Mouse (Mus musculus) kidney, adult 2 months (tissue): ENCODE results near the gene Tm2d3. TPM values are rescaled to one million over a fixed set of nuclear protein-coding genes. Genes with fewer than 3 reads are reported as not detected.

Experiments used
- DNase-seq: peaks from one replicate; pipeline ENCODE4 v3.0.0; 2021
- H3K27ac ChIP-seq: fragments of 200-500 bp; 2 replicates; pipeline ENCODE4 v1.5.1; 2012; ENCODE audit warnings: low read depth, low read length, control low read depth, inconsistent platforms; ENCODE audit not compliant: insufficient read depth
- H3K27me3 ChIP-seq: fragments of 200-500 bp; replicated peaks from 2 replicates; pipeline ENCODE4 v1.6.1; 2012; ENCODE audit warnings: mild to moderate bottlenecking, moderate library complexity, low read length, inconsistent platforms; ENCODE audit not compliant: control insufficient read depth, insufficient read depth
- H3K36me3 ChIP-seq: fragments of 200-500 bp; 2 replicates; pipeline ENCODE4 v1.6.1; 2012; ENCODE audit warnings: mild to moderate bottlenecking, moderate library complexity, low read length, inconsistent platforms; ENCODE audit not compliant: control insufficient read depth, insufficient read depth
- H3K4me1 ChIP-seq: fragments of 200-500 bp; 2 replicates; pipeline ENCODE4 v1.6.1; 2011; ENCODE audit warnings: low read length; ENCODE audit not compliant: control insufficient read depth, insufficient read depth
- H3K4me3 ChIP-seq: fragments of 200-500 bp; 2 replicates; pipeline ENCODE4 v1.5.1; 2011; ENCODE audit warnings: mild to moderate bottlenecking, low read depth, low read length, control low read depth; ENCODE audit not compliant: insufficient read depth
- CTCF ChIP-seq: fragments of 200-500 bp; conservative IDR thresholded peaks from 2 replicates; pipeline ENCODE4 v1.5.1; 2011; ENCODE audit warnings: low read depth, mild to moderate bottlenecking, control low read depth, low read length, moderate library complexity, mixed read lengths; ENCODE audit not compliant: insufficient read depth, insufficient read length
- POLR2A ChIP-seq: fragments of 200-500 bp; IDR thresholded peaks from one replicate; pipeline ENCODE4 v1.6.1; 2011; ENCODE audit warnings: low read depth, low read length, control low read depth
- WGBS: fragments of 180-500 bp; shearing (Covaris S2); methylation state at CpG from one replicate; pipeline ENCODE4 v1.1.7; 2018; 5-methylcytosine and 5-hydroxymethylcytosine counted together
- polyA plus RNA-seq: library from polyadenylated mRNA; depleted of rRNA; stranded (reverse); fragments of >200 nt; gene quantifications from 2 replicates; pipeline ENCODE4 v1.2.3, GENCODE M21; 2012

The Tm2d3 gene
- polyA plus RNA-seq, 1 experiment: 199 TPM

GRCm38 (mm10) chr7:65657490-65658120 is 33.4 kb upstream of the Tm2d3 start:
- no peaks in the 10 kb centered on the region; the same call in 1 of the 2 replicates for H3K36me3 ChIP-seq
- no peak for DNase-seq
- no peak overlapping the region for H3K27ac ChIP-seq
- no peaks in the 10 kb centered on the region for H3K27me3 ChIP-seq
- H3K4me1 ChIP-seq: no peaks in the 10 kb centered on the region
- no peak overlapping the region for H3K4me3 ChIP-seq
- 96% methylated on average over 2 of the region's 2 CpGs for WGBS
- TF ChIP-seq POLR2A (no peak), CTCF (no peak)

- no peak for TF ChIP-seq CTCF
- TF ChIP-seq POLR2A: no peak
- no peaks in the 10 kb centered on the region; the same call in 1 of the 2 replicates for H3K36me3 ChIP-seq
- H3K27me3 ChIP-seq: no peaks in the 10 kb centered on the region
- DNase-seq: no peak
- no peak overlapping the region for H3K27ac ChIP-seq
- WGBS: 40% methylated on average over 11 of the region's 11 CpGs
- H3K4me1 ChIP-seq: peaks cover 5% of the 10 kb centered on the region; the same call in 1 of the 2 replicates
- no peak overlapping the region for H3K4me3 ChIP-seq
Measured at GRCm38 (mm10) chr7:65663225-65663790, 27.7 kb upstream of the Tm2d3 start.

GRCm38 (mm10) chr7:65663886-65664285 is 27.1 kb upstream of the Tm2d3 start:
- H3K36me3 ChIP-seq: no peaks in the 10 kb centered on the region; the same call in 1 of the 2 replicates
- 44% methylated on average over 14 of the region's 14 CpGs for WGBS
- H3K27ac ChIP-seq: no peak overlapping the region
- H3K27me3 ChIP-seq: no peaks in the 10 kb centered on the region
- H3K4me3 ChIP-seq: no peak overlapping the region
- H3K4me1 ChIP-seq: peaks cover 5% of the 10 kb centered on the region; the same call in 1 of the 2 replicates
- TF ChIP-seq POLR2A: no peak
- TF ChIP-seq CTCF: no peak
- DNase-seq: peak; percentile 66

- DNase-seq: no peak
- no peak for TF ChIP-seq POLR2A
- TF ChIP-seq CTCF: no peak
- H3K4me3 ChIP-seq: no peak overlapping the region
- H3K4me1 ChIP-seq: peaks cover 5% of the 10 kb centered on the region; the same call in 1 of the 2 replicates
- H3K36me3 ChIP-seq: no peaks in the 10 kb centered on the region
- 94% methylated on average over 6 of the region's 6 CpGs for WGBS
- no peaks in the 10 kb centered on the region for H3K27me3 ChIP-seq
- H3K27ac ChIP-seq: no peak overlapping the region
Measured at GRCm38 (mm10) chr7:65667491-65667890, 23.5 kb upstream of the Tm2d3 start.

GRCm38 (mm10) chr7:65678050-65678449 is 12.9 kb upstream of the Tm2d3 start:
- H3K4me3 ChIP-seq: no peak overlapping the region
- no peak overlapping the region for H3K27ac ChIP-seq
- peak; percentile 26 for DNase-seq
- TF ChIP-seq CTCF (no peak), POLR2A (no peak)
- no peaks in the 10 kb centered on the region for H3K4me1 ChIP-seq
- WGBS: 46% methylated on average over 10 of the region's 10 CpGs
- H3K27me3 ChIP-seq: no peaks in the 10 kb centered on the region
- H3K36me3 ChIP-seq: no peaks in the 10 kb centered on the region

- WGBS: 56% methylated on average over 7 of the region's 7 CpGs
- Histone ChIP-seq H3K4me3 (no peak overlapping the region), H3K4me1 (no peaks in the 10 kb centered on the region), H3K27ac (no peak overlapping the region), H3K36me3 (no peaks in the 10 kb centered on the region), H3K27me3 (no peaks in the 10 kb centered on the region)
- no peak for TF ChIP-seq POLR2A
- DNase-seq: no peak
Measured at GRCm38 (mm10) chr7:65678900-65679595, 11.9 kb upstream of the Tm2d3 start.

GRCm38 (mm10) chr7:65681166-65681565 is 9.8 kb upstream of the Tm2d3 start:
- Histone ChIP-seq H3K36me3 (no peaks in the 10 kb centered on the region), H3K4me3 (no peak overlapping the region), H3K4me1 (no peaks in the 10 kb centered on the region), H3K27me3 (no peaks in the 10 kb centered on the region), H3K27ac (no peak overlapping the region)
- no peak for DNase-seq
- TF ChIP-seq POLR2A (no peak), CTCF (no peak)
- WGBS: 46% methylated on average over 5 of the region's 5 CpGs
